Mouse (Mus musculus): ENCODE data around the gene Tmeff2. TPM values are rescaled to one million over a fixed set of nuclear protein-coding genes. Genes with fewer than 3 reads are reported as not detected.
A peak's percentile ranks its signal among the peaks of the same experiment; 100 is the strongest.
"Not testable (repeated sequence)": the region's sequence is repeated elsewhere in the genome, so short reads cannot be mapped to it uniquely, and the experiment has no call there.

The Tmeff2 gene
- polyA plus RNA-seq (2011; ENCODE audit: insufficient read depth, insufficient read length, low read depth, missing spikeins) = 0.20 and 0.31 TPM in 2 replicates

DNA sequence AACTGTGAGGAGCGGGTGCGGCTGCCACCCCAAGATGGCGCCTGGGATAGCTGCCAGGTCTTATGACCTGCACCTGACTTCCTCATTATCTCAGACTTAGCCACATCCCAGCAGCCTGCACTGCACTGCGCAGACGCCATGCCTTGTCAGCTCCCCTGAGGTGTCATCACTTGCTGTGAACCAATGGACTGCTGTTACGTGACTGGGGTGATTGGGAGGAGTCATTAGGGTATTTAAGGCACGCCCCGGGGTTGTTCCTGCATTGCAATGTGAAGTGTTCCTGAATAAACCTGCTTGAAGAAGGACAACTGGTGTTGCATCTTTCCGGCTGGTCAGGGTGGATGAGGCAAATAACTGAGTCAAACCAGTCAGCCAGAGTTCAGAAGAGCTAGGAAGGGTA, at the start of gene Tmeff2:
TSS of gene Tmeff2 (plus strand) at position 262 of the 400 bp plus-strand sequence.
- not testable (repeated sequence) for H3K9ac ChIP-seq (ENCODE audit: low read depth, poor library complexity, severe bottlenecking); H3K27ac ChIP-seq (ENCODE audit: insufficient read depth, low read length); H3K4me3 ChIP-seq (ENCODE audit: low read depth, low read length); H3K9me3 ChIP-seq (replicated peaks; ENCODE audit: control insufficient read depth, insufficient read depth, low read length, poor library complexity, severe bottlenecking); H3K36me3 ChIP-seq (ENCODE audit: control insufficient read depth, insufficient read depth, low read length, poor library complexity, severe bottlenecking); H3K27me3 ChIP-seq (ENCODE audit: control insufficient read depth, insufficient read depth, low read length, poor library complexity, severe bottlenecking); H3K4me1 ChIP-seq (ENCODE audit: control insufficient read depth, insufficient read depth, low read length)

DNA sequence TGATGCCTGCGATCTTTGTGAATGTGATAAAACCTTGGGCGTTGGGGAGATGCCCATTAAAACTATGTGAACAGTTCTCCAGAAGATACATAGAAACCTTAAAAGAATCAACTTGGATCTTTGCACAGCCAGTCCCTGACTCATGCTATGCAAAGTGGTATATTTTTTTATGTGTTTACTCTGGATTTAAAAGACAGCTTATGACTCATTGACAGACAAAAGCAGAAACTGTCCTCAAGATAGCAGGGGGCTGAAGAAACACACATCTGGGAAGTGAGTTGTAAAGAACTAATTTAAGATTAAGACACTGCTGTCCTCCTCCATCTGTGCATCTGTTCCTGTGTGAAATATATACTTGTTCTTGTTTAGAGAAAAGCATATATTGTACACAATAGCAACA, 38.9 kb upstream of the Tmeff2 start:
- no peaks in the 10 kb centered on the region for H3K9me3 ChIP-seq (replicated peaks; ENCODE audit: control insufficient read depth, insufficient read depth, low read length, poor library complexity, severe bottlenecking)
- H3K9ac ChIP-seq (ENCODE audit: low read depth, poor library complexity, severe bottlenecking) = no peak overlapping the region
- H3K4me1 ChIP-seq (ENCODE audit: control insufficient read depth, insufficient read depth, low read length) = no peaks in the 10 kb centered on the region
- no peak overlapping the region for H3K27ac ChIP-seq (ENCODE audit: insufficient read depth, low read length)
- no peak overlapping the region for H3K4me3 ChIP-seq (ENCODE audit: low read depth, low read length)
- H3K27me3 ChIP-seq (ENCODE audit: control insufficient read depth, insufficient read depth, low read length, poor library complexity, severe bottlenecking) = no peaks in the 10 kb centered on the region
- H3K36me3 ChIP-seq (ENCODE audit: control insufficient read depth, insufficient read depth, low read length, poor library complexity, severe bottlenecking) = no peaks in the 10 kb centered on the region
- no peak for TF ChIP-seq POLR2A (IDR thresholded peaks at IDR 0.05; ENCODE audit: insufficient read depth, low read length)
- no peak for TF ChIP-seq EP300 (IDR thresholded peaks at IDR 0.05; ENCODE audit: insufficient read depth, low read depth, low read length)
- no peak for TF ChIP-seq CTCF (IDR thresholded peaks at IDR 0.05; ENCODE audit: low read depth, low read length)

DNA sequence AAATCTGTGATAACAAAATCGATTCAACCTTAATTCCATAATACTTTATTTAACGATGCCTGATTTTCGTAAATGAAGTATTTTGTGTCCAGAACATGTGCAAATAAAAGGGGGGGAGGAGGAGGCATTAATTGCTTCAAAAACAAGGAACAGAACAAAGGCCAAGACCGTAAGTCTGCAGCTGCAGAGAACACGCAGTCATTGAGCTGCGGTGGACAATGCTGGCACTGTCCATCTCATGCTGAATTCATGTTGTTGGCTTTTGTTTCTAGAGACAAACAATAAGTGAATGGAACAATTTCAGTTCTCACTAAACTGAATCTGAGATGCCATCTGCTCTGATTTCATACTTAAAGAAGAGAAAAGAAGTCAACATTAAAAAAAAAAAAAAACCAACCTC, 2.8 kb upstream of the Tmeff2 start:
- no peak overlapping the region for H3K27ac ChIP-seq (ENCODE audit: insufficient read depth, low read length)

DNA sequence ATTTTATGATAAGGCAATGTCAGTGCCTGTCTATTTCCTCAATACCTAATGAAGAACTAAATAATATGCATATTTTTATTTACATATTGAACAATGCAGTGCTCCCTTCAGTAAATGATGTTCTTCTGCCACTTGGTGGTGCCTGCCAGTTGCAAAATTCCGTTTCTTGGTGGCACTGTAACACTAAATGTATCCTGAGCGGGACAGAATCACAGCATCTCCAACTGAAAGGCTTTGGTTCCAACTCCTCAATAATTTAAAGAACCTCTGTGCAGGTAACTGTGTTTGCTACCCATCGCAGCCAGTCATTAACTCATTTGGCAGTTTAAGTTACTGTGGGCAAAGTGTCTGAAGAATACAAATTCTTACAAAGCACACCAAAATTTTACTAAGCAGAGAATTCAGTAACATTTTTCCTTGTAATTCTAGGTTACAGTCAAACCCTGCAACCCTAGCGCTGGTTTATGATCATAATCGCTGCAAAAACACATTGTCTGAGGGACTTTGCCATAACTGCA, 24.4 kb downstream of the Tmeff2 start:
- no peak overlapping the region for H3K4me3 ChIP-seq (ENCODE audit: low read depth, low read length)
- H3K9me3 ChIP-seq (replicated peaks; ENCODE audit: control insufficient read depth, insufficient read depth, low read length, poor library complexity, severe bottlenecking) = no peaks in the 10 kb centered on the region
- peaks cover 5% of the 10 kb centered on the region for H3K27me3 ChIP-seq (ENCODE audit: control insufficient read depth, insufficient read depth, low read length, poor library complexity, severe bottlenecking)
- no peak for TF ChIP-seq EP300 (IDR thresholded peaks at IDR 0.05; ENCODE audit: insufficient read depth, low read depth, low read length)
- TF ChIP-seq CTCF (IDR thresholded peaks at IDR 0.05; ENCODE audit: low read depth, low read length) = no peak
- TF ChIP-seq POLR2A (IDR thresholded peaks at IDR 0.05; ENCODE audit: insufficient read depth, low read length) = no peak
- H3K27ac ChIP-seq (ENCODE audit: insufficient read depth, low read length) = no peak overlapping the region
- no peak overlapping the region for H3K9ac ChIP-seq (ENCODE audit: low read depth, poor library complexity, severe bottlenecking)
- no peaks in the 10 kb centered on the region for H3K4me1 ChIP-seq (ENCODE audit: control insufficient read depth, insufficient read depth, low read length)
- H3K36me3 ChIP-seq (ENCODE audit: control insufficient read depth, insufficient read depth, low read length, poor library complexity, severe bottlenecking) = no peaks in the 10 kb centered on the region

More for the DNA sequence above, 2.8 kb upstream of the Tmeff2 start:
- Histone ChIP-seq H3K4me3 (ENCODE audit: low read depth, low read length) (no peak overlapping the region), H3K9ac (ENCODE audit: low read depth, poor library complexity, severe bottlenecking) (no peak overlapping the region), H3K36me3 (ENCODE audit: control insufficient read depth, insufficient read depth, low read length, poor library complexity, severe bottlenecking) (no peaks in the 10 kb centered on the region), H3K9me3 (replicated peaks; ENCODE audit: control insufficient read depth, insufficient read depth, low read length, poor library complexity, severe bottlenecking) (0 out of 2 replicates have a peak, but pooled peaks cover 4% of the 10 kb centered on the region), H3K27me3 (ENCODE audit: control insufficient read depth, insufficient read depth, low read length, poor library complexity, severe bottlenecking) (no peaks in the 10 kb centered on the region), H3K4me1 (ENCODE audit: control insufficient read depth, insufficient read depth, low read length) (no peaks in the 10 kb centered on the region)
- TF ChIP-seq POLR2A (IDR thresholded peaks at IDR 0.05; ENCODE audit: insufficient read depth, low read length) (no peak), EP300 (IDR thresholded peaks at IDR 0.05; ENCODE audit: insufficient read depth, low read depth, low read length) (no peak), CTCF (IDR thresholded peaks at IDR 0.05; ENCODE audit: low read depth, low read length) (no peak)

DNA sequence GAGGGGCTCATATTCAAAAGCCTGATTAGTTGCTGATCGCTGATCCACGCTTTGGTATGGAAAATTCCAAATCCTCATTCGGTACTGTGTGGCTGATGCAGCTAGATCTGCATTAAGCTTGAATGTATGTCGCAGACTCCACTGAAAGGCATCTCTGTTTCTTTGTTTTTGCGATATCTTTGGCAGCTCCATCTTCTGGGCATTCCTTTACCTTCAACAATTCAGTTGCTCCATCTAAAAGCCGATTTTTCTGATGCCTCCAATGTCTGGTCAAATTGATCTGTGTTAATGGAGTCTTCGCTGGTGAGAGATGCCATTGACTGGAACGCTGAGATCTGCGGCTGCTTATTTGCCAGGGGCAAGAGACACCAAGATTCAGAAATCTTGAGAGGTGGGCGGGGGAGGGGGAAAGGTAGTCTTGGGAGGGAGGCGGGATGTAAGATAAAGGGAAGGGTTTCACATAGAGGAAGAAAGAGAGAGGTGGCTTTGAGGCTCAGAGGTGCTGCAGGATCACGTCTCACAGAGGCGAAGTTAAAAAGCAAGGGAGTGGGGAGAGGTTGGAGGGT, 25.0 kb downstream of the Tmeff2 start:
- Histone ChIP-seq H3K27me3 (ENCODE audit: control insufficient read depth, insufficient read depth, low read length, poor library complexity, severe bottlenecking) (peaks cover 5% of the 10 kb centered on the region), H3K9ac (ENCODE audit: low read depth, poor library complexity, severe bottlenecking) (no peak overlapping the region), H3K4me1 (ENCODE audit: control insufficient read depth, insufficient read depth, low read length) (no peaks in the 10 kb centered on the region), H3K4me3 (ENCODE audit: low read depth, low read length) (no peak overlapping the region), H3K9me3 (replicated peaks; ENCODE audit: control insufficient read depth, insufficient read depth, low read length, poor library complexity, severe bottlenecking) (no peaks in the 10 kb centered on the region), H3K36me3 (ENCODE audit: control insufficient read depth, insufficient read depth, low read length, poor library complexity, severe bottlenecking) (no peaks in the 10 kb centered on the region), H3K27ac (ENCODE audit: insufficient read depth, low read length) (no peak overlapping the region)
- TF ChIP-seq EP300 (IDR thresholded peaks at IDR 0.05; ENCODE audit: insufficient read depth, low read depth, low read length) (no peak), CTCF (IDR thresholded peaks at IDR 0.05; ENCODE audit: low read depth, low read length) (no peak), POLR2A (IDR thresholded peaks at IDR 0.05; ENCODE audit: insufficient read depth, low read length) (no peak)

DNA sequence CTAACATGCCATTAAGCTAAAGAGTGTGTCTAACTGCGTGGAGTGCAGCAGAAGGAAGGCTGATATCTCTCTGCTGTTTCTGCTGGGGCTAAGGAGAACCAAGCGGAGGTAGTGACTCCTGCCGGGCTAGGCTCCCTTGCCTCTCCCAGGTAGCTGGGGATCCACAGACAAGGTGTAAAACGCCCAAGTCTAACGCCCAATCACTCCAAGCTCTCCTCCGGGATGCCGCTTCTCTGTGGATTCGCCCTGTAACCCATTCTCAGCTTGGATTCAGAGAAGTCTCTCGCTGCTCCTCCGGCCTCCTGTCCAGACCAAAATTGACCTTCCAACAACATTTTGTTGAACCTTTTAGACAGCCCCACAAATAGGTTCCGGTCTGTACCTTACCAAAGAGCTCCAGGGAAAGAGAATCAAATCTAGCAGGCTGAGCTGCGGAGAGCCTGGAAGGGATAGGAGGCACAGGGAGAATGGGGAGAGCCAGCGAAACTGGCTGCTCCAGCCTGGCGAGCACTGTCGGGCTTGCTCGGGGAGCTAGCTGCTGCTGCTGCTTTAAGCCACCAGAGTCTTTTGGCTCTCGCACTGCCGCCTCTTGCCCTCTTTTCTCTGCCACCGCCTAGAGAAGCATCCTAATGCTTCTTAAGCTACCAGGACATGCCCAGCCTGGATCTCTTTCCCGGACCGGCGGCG, 26.1 kb downstream of the Tmeff2 start:
- no peaks in the 10 kb centered on the region for H3K9me3 ChIP-seq (replicated peaks; ENCODE audit: control insufficient read depth, insufficient read depth, low read length, poor library complexity, severe bottlenecking)
- no peaks in the 10 kb centered on the region for H3K4me1 ChIP-seq (ENCODE audit: control insufficient read depth, insufficient read depth, low read length)
- H3K27ac ChIP-seq (ENCODE audit: insufficient read depth, low read length) = no peak overlapping the region
- H3K9ac ChIP-seq (ENCODE audit: low read depth, poor library complexity, severe bottlenecking) = peak overlapping the region; percentile 44
- H3K4me3 ChIP-seq (ENCODE audit: low read depth, low read length) = peak overlapping the region; percentile 87
- peaks cover 5% of the 10 kb centered on the region for H3K27me3 ChIP-seq (ENCODE audit: control insufficient read depth, insufficient read depth, low read length, poor library complexity, severe bottlenecking)
- no peaks in the 10 kb centered on the region for H3K36me3 ChIP-seq (ENCODE audit: control insufficient read depth, insufficient read depth, low read length, poor library complexity, severe bottlenecking)
- TF ChIP-seq EP300 (IDR thresholded peaks at IDR 0.05; ENCODE audit: insufficient read depth, low read depth, low read length) (no peak), POLR2A (IDR thresholded peaks at IDR 0.05; ENCODE audit: insufficient read depth, low read length) (no peak), CTCF (IDR thresholded peaks at IDR 0.05; ENCODE audit: low read depth, low read length) (no peak)
